31 mouse cellular contexts compared by ENCODE assay signal in genomic region chr14:123040046-123040445, GRCm38 (mm10).
"Had no signal": no experiment of that assay in that cellular context is flagged by ENCODE, and none has a peak within 500 bp of the region (broad histone marks: within the 10 kb centered on the region; RNA-seq: fewer than 3 reads in every experiment).

No protein-coding gene starts in this region.

- H3K4me1 ChIP-seq: limb, embryonic 10.5 days; limb, embryonic 12.5 days; limb, embryonic 13.5 days; limb, embryonic 15.5 days; liver, embryonic 12.5 days; liver, embryonic 13.5 days; liver, embryonic 15.5 days; lung, embryonic 15.5 days; megakaryocyte, embryonic 14.5 days; midbrain, embryonic 10.5 days; midbrain, embryonic 12.5 days; midbrain, embryonic 13.5 days; midbrain, embryonic 15.5 days; neural tube, embryonic 12.5 days had no signal

- H3K4me3 ChIP-seq: limb, embryonic 10.5 days; limb, embryonic 12.5 days; limb, embryonic 13.5 days; limb, embryonic 15.5 days; liver, embryonic 12.5 days; liver, embryonic 13.5 days; liver, embryonic 15.5 days; lung, embryonic 15.5 days; megakaryocyte, embryonic 14.5 days; midbrain, embryonic 10.5 days; midbrain, embryonic 12.5 days; midbrain, embryonic 13.5 days; midbrain, embryonic 15.5 days; neural tube, embryonic 12.5 days had no signal

- H3K4me2 ChIP-seq: limb, embryonic 12.5 days; limb, embryonic 13.5 days; limb, embryonic 15.5 days; liver, embryonic 11.5 days; liver, embryonic 12.5 days; liver, embryonic 13.5 days; liver, embryonic 15.5 days; lung, embryonic 14.5 days; lung, embryonic 15.5 days; midbrain, embryonic 11.5 days; midbrain, embryonic 12.5 days; midbrain, embryonic 13.5 days; midbrain, embryonic 15.5 days; neural tube, embryonic 12.5 days had no signal

- H3K9ac ChIP-seq: limb, embryonic 12.5 days; limb, embryonic 13.5 days; limb, embryonic 15.5 days; liver, embryonic 12.5 days; liver, embryonic 13.5 days; liver, embryonic 14.5 days; liver, embryonic 15.5 days; liver, postnatal 0 days; lung, embryonic 14.5 days; lung, embryonic 15.5 days; midbrain, embryonic 12.5 days; midbrain, embryonic 13.5 days; midbrain, embryonic 15.5 days; neural tube, embryonic 12.5 days had no signal

- H3K27me3 ChIP-seq: limb, embryonic 12.5 days; limb, embryonic 13.5 days; limb, embryonic 15.5 days; liver, embryonic 12.5 days; liver, embryonic 13.5 days; liver, embryonic 15.5 days; lung, embryonic 15.5 days; megakaryocyte, embryonic 14.5 days; midbrain, embryonic 12.5 days; midbrain, embryonic 13.5 days; midbrain, embryonic 15.5 days; neural tube, embryonic 12.5 days had no signal

- H3K9me3 ChIP-seq: limb, embryonic 10.5 days; limb, embryonic 12.5 days; limb, embryonic 13.5 days; limb, embryonic 15.5 days; liver, embryonic 12.5 days; liver, embryonic 13.5 days; liver, embryonic 15.5 days; lung, embryonic 15.5 days; midbrain, embryonic 10.5 days; midbrain, embryonic 12.5 days; midbrain, embryonic 13.5 days; midbrain, embryonic 15.5 days; neural tube, embryonic 12.5 days had no signal

- H3K27ac ChIP-seq: limb, embryonic 10.5 days; limb, embryonic 12.5 days; limb, embryonic 13.5 days; limb, embryonic 15.5 days; liver, embryonic 12.5 days; liver, embryonic 13.5 days; liver, embryonic 14.5 days; liver, embryonic 15.5 days; lung, embryonic 15.5 days; macrophage; midbrain, embryonic 10.5 days; midbrain, embryonic 12.5 days; midbrain, embryonic 13.5 days; midbrain, embryonic 15.5 days; neural tube, embryonic 12.5 days had no signal

- DNase-seq: left cerebral cortex, postnatal 4 days; liver; liver, embryonic 13.5 days; liver, postnatal 0 days; lung, adult 18-20 months; lung, adult 2 months; lung, embryonic 14.5 days; lung, postnatal 10 days; lung, postnatal 14 days; lung, postnatal 36 days; lung, postnatal 4 days; midbrain, embryonic 14.5 days had no signal

- H3K36me3 ChIP-seq: limb, embryonic 10.5 days; limb, embryonic 12.5 days; limb, embryonic 13.5 days; limb, embryonic 15.5 days; liver, embryonic 12.5 days; liver, embryonic 13.5 days; liver, embryonic 15.5 days; lung, embryonic 15.5 days; midbrain, embryonic 10.5 days; midbrain, embryonic 12.5 days; midbrain, embryonic 13.5 days; midbrain, embryonic 15.5 days; neural tube, embryonic 12.5 days had no signal

- ATAC-seq: liver, embryonic 12.5 days; liver, postnatal 0 days; lung, postnatal 0 days; midbrain, embryonic 13.5 days; midbrain, embryonic 15.5 days; midbrain, embryonic 16.5 days had no signal
